Mouse (Mus musculus): ENCODE data around the gene Srrd. TPM values are rescaled to one million over a fixed set of nuclear protein-coding genes. Genes with fewer than 3 reads are reported as not detected.

Srrd gene
- total and polyA plus RNA-seq, 3 experiments, result 22.3 to 31.7 (median 27.1) TPM

GRCm38 (mm10) chr5:112389352-112389751 is 46.5 kb upstream of the Srrd start:
- in situ Hi-C loops (cut with MboI; ENCODE audit: low pct_ligation_motif_present, low pct_unique_long_range_greater_than_20kb, low sequenced_read_pairs) (no loop called here), dilution Hi-C loops (cut with MboI; ENCODE audit: extremely low pct_ligation_motif_present, extremely low pct_unique_long_range_greater_than_20kb, low sequenced_read_pairs) (no loop called here)
- Histone ChIP-seq H3K27me3 (replicated peaks) (peaks cover 44% of the 10 kb centered on the region), H3K79me2 (replicated peaks; ENCODE audit: control insufficient read depth, extremely low read depth, insufficient read depth, poor library complexity, severe bottlenecking) (no peaks in the 10 kb centered on the region), H3K4me2 (ENCODE audit: insufficient read depth, low read depth, poor library complexity, severe bottlenecking) (no peak overlapping the region), H3K4me3 (replicated peaks in 1 of 3; ENCODE audit: low read depth in 2 of 3, low read length in 2 of 3, poor library complexity in 1 of 3) (no peak overlapping the region), H3K4me1 (ENCODE audit: control insufficient read depth in 1 of 2, insufficient read depth in 2 of 2) (no peaks in the 10 kb centered on the region), H3K27ac (ENCODE audit: insufficient read depth, low read depth) (no peak overlapping the region), H3K36me3 (replicated peaks in 1 of 2; ENCODE audit: control insufficient read depth in 1 of 2, insufficient read depth in 1 of 2, low read length in 1 of 2) (no peaks in the 10 kb centered on the region), H3K9me3 (replicated peaks; ENCODE audit: low read length) (no peaks in the 10 kb centered on the region), H3K9ac (ENCODE audit: insufficient read depth, low read depth) (no peak overlapping the region)
- no peak for TF ChIP-seq JUN (IDR thresholded peaks at IDR 0.05; ENCODE audit: insufficient read depth, low read depth, low read length)
- no peak for TF ChIP-seq CHD1 (IDR thresholded peaks at IDR 0.05; ENCODE audit: low read depth, low read length)
- no peak for TF ChIP-seq IRF4 (IDR thresholded peaks at IDR 0.05; ENCODE audit: low read depth, low read length)
- TF ChIP-seq GABPA (IDR thresholded peaks at IDR 0.05; ENCODE audit: insufficient replicate concordance, low read depth, low read length), result no peak
- TF ChIP-seq TCF12 (IDR thresholded peaks at IDR 0.05; ENCODE audit: low read depth, low read length), result no peak
- no peak for TF ChIP-seq PAX5 (IDR thresholded peaks at IDR 0.05; ENCODE audit: low read length)
- TF ChIP-seq ZC3H11A (IDR thresholded peaks at IDR 0.05; ENCODE audit: low read depth, low read length), result no peak
- TF ChIP-seq CHD2 (IDR thresholded peaks at IDR 0.05; ENCODE audit: low read length), result no peak
- no peak for TF ChIP-seq POLR2AphosphoS2 (IDR thresholded peaks at IDR 0.05; ENCODE audit: low read depth, low read length)
- no peak for TF ChIP-seq RCOR1 (conservative IDR thresholded peaks at IDR 0.05; ENCODE audit: low read depth, low read length)
- no peak for TF ChIP-seq MXI1 (IDR thresholded peaks at IDR 0.05; ENCODE audit: low read depth, low read length)
- no peak for TF ChIP-seq MAX (IDR thresholded peaks at IDR 0.05; ENCODE audit: low read length)
- TF ChIP-seq ELF1 (IDR thresholded peaks at IDR 0.05; ENCODE audit: low read depth, low read length), result no peak
- no peak for TF ChIP-seq HCFC1 (IDR thresholded peaks at IDR 0.05; ENCODE audit: low read depth, low read length)
- no peak for TF ChIP-seq TBP (conservative IDR thresholded peaks at IDR 0.05; ENCODE audit: low read depth, low read length)
- no peak for TF ChIP-seq MYC (IDR thresholded peaks at IDR 0.05; ENCODE audit: low read depth, low read length)
- DNase-seq (ENCODE audit: extremely low read depth), result no peak

DNA sequence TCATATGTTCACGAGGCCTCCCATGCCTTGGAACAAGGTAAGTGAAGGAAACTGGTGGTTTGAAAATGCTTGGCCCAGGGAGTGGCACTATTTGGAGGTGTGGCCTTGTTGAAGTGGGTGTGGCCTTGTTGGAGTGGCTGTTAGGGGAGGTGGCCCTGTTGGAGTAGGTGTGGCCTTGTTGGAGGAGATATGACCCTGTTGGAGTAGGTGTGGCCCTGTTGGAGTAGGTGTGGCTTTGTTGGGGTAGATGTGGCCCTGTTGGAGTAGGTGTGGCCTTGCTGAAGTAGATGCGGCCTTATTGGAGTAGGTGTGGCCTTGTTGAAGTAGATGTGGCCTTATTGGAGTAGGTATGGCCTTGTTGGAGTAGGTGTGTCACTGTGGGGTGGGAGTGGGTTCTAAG is 43.1 kb upstream of the Srrd start:
- Histone ChIP-seq H3K36me3 (replicated peaks in 1 of 2; ENCODE audit: control insufficient read depth in 1 of 2, insufficient read depth in 1 of 2, low read length in 1 of 2) (peaks cover 3 to 8% of the 10 kb centered on the region in 2 experiments), H3K4me3 (replicated peaks in 1 of 3; ENCODE audit: low read depth in 2 of 3, low read length in 2 of 3, poor library complexity in 1 of 3) (no peak overlapping the region), H3K9ac (ENCODE audit: insufficient read depth, low read depth) (no peak overlapping the region), H3K27me3 (replicated peaks) (peaks cover 24% of the 10 kb centered on the region), H3K79me2 (replicated peaks; ENCODE audit: control insufficient read depth, extremely low read depth, insufficient read depth, poor library complexity, severe bottlenecking) (no peaks in the 10 kb centered on the region), H3K9me3 (replicated peaks; ENCODE audit: low read length) (no peaks in the 10 kb centered on the region), H3K4me2 (ENCODE audit: insufficient read depth, low read depth, poor library complexity, severe bottlenecking) (no peak overlapping the region), H3K27ac (ENCODE audit: insufficient read depth, low read depth) (no peak overlapping the region), H3K4me1 (ENCODE audit: control insufficient read depth in 1 of 2, insufficient read depth in 2 of 2) (no peaks in the 10 kb centered on the region)
- TF ChIP-seq GABPA (IDR thresholded peaks at IDR 0.05; ENCODE audit: insufficient replicate concordance, low read depth, low read length), result no peak
- TF ChIP-seq HCFC1 (IDR thresholded peaks at IDR 0.05; ENCODE audit: low read depth, low read length), result no peak
- TF ChIP-seq TBP (conservative IDR thresholded peaks at IDR 0.05; ENCODE audit: low read depth, low read length), result no peak
- TF ChIP-seq MYC (IDR thresholded peaks at IDR 0.05; ENCODE audit: low read depth, low read length), result no peak
- TF ChIP-seq USF2 (conservative IDR thresholded peaks at IDR 0.05; ENCODE audit: low read depth, low read length), result no peak
- TF ChIP-seq BHLHE40 (IDR thresholded peaks at IDR 0.05; ENCODE audit: low read depth, low read length), result no peak
- TF ChIP-seq MAZ (IDR thresholded peaks at IDR 0.05; ENCODE audit: low read depth, low read length), result no peak
- in situ Hi-C loops (cut with MboI; ENCODE audit: low pct_ligation_motif_present, low pct_unique_long_range_greater_than_20kb, low sequenced_read_pairs), result no loop called here
- dilution Hi-C loops (cut with MboI; ENCODE audit: extremely low pct_ligation_motif_present, extremely low pct_unique_long_range_greater_than_20kb, low sequenced_read_pairs), result no loop called here
- peak; percentile 25 for DNase-seq (ENCODE audit: extremely low read depth)
